Mouse (Mus musculus) lung, embryonic 14.5 days (tissue): ENCODE data around the gene Prune2. TPM values are rescaled to one million over a fixed set of nuclear protein-coding genes. Genes with fewer than 3 reads are reported as not detected.

Source experiments
- ATAC-seq: fragments of 200-750 bp; cut with Nextera tagmentation; 2 replicates; pipeline ENCODE4 v1.8.0; 2017; ENCODE audit warnings: mild to moderate bottlenecking, moderate TSS enrichment, moderate library complexity; ENCODE audit not compliant: insufficient read depth
- DNase-seq: peaks from one replicate; pipeline ENCODE4 v3.0.0-alpha.2; 2015
- H3K27ac ChIP-seq: fragments of 300-500 bp; sonication (generic); 2 replicates; pipeline ENCODE4 v1.5.1; 2014; ENCODE audit warnings: low read depth, mild to moderate bottlenecking, moderate library complexity
- H3K27me3 ChIP-seq: fragments of 300-500 bp; sonication (generic); 2 replicates; pipeline ENCODE4 v1.6.1; 2014; ENCODE audit warnings: low read length, control low read depth; ENCODE audit not compliant: insufficient read depth
- H3K36me3 ChIP-seq: fragments of 300-500 bp; sonication (generic); 2 replicates; pipeline ENCODE4 v1.6.1; 2014; ENCODE audit warnings: control low read depth; ENCODE audit not compliant: insufficient read depth
- H3K4me1 ChIP-seq: fragments of 300-500 bp; sonication (generic); 2 replicates; pipeline ENCODE4 v1.6.1; 2014; ENCODE audit warnings: antibody characterized with exemption, control low read depth; ENCODE audit not compliant: insufficient read depth
- H3K4me2 ChIP-seq: fragments of 300-500 bp; sonication (generic); 2 replicates; pipeline ENCODE4 v1.6.1; 2014; ENCODE audit warnings: mild to moderate bottlenecking
- H3K4me3 ChIP-seq: fragments of 300-500 bp; sonication (generic); 2 replicates; pipeline ENCODE4 v1.5.1; 2014; ENCODE audit warnings: low read depth, low read length
- H3K9ac ChIP-seq: fragments of 300-500 bp; sonication (generic); 2 replicates; pipeline ENCODE4 v1.6.1; 2014
- H3K9me3 ChIP-seq: fragments of 300-500 bp; sonication (generic); 2 replicates; pipeline ENCODE4 v1.6.1; 2016; ENCODE audit warnings: low read depth, low read length, control low read depth
- CTCF ChIP-seq: IDR thresholded peaks from 2 replicates; pipeline ENCODE4 v1.5.1; 2016; ENCODE audit warnings: antibody characterized with exemption, low read depth
- WGBS: fragments of 180-500 bp; shearing (Covaris S2); extraction: QIAGEN DNeasy Blood & Tissue Kit; methylation state at CpG from one replicate; pipeline ENCODE4 v1.1.7; 2014; 5-methylcytosine and 5-hydroxymethylcytosine counted together
- polyA plus RNA-seq: library from polyadenylated mRNA; unstranded; fragments of >200 nt; fragmentation: Nextera tagmentation; extraction: Ambion mirVana; gene quantifications from 2 replicates; pipeline ENCODE4 v1.2.1, GENCODE M21; 2014

The Prune2 gene
- polyA plus RNA-seq, 1 experiment from 2014 or later: 1.4 TPM

GRCm38 (mm10) chr19:16994260-16994659 is 38.3 kb downstream of the Prune2 start:
- no peak for ATAC-seq
- Histone ChIP-seq H3K4me2 (no peak overlapping the region), H3K27me3 (no peaks in the 10 kb centered on the region), H3K9ac (no peak overlapping the region), H3K4me1 (no peaks in the 10 kb centered on the region), H3K36me3 (no peaks in the 10 kb centered on the region), H3K9me3 (no peaks in the 10 kb centered on the region), H3K4me3 (no peak overlapping the region), H3K27ac (no peak overlapping the region)
- no peak for DNase-seq
- WGBS: 75% methylated on average over 8 of the region's 8 CpGs
- TF ChIP-seq CTCF: no peak

- Histone ChIP-seq H3K4me3 (no peak overlapping the region), H3K4me1 (no peaks in the 10 kb centered on the region), H3K36me3 (no peaks in the 10 kb centered on the region), H3K9me3 (no peaks in the 10 kb centered on the region), H3K27me3 (no peaks in the 10 kb centered on the region), H3K9ac (no peak overlapping the region), H3K27ac (no peak overlapping the region), H3K4me2 (no peak overlapping the region)
- 73% methylated on average over 7 of the region's 7 CpGs for WGBS
- DNase-seq: no peak
- ATAC-seq: no peak
- no peak for TF ChIP-seq CTCF
Measured at GRCm38 (mm10) chr19:16997915-16998314, 42.0 kb downstream of the Prune2 start.

GRCm38 (mm10) chr19:17006220-17006907 is 50.4 kb downstream of the Prune2 start:
- no peak overlapping the region for H3K4me3 ChIP-seq

GRCm38 (mm10) chr19:17011261-17011995 is 55.5 kb downstream of the Prune2 start:
- Histone ChIP-seq H3K9me3 (no peaks in the 10 kb centered on the region), H3K4me1 (0 out of 2 replicates have a peak, but pooled peaks cover 2% of the 10 kb centered on the region), H3K4me2 (no peak overlapping the region), H3K36me3 (no peaks in the 10 kb centered on the region), H3K4me3 (no peak overlapping the region), H3K27me3 (no peaks in the 10 kb centered on the region), H3K27ac (no peak overlapping the region), H3K9ac (no peak overlapping the region)
- 9% methylated on average over 6 of the region's 6 CpGs for WGBS
- TF ChIP-seq CTCF: no peak
- ATAC-seq: peak; percentile 93
- peak; percentile 81 for DNase-seq

More at GRCm38 (mm10) chr19:17006220-17006907, 50.4 kb downstream of the Prune2 start:
- no peak overlapping the region for H3K9ac ChIP-seq
- 42% methylated on average over 17 of the region's 17 CpGs for WGBS
- H3K27me3 ChIP-seq: no peaks in the 10 kb centered on the region
- no peak for DNase-seq
- no peak for TF ChIP-seq CTCF
- H3K27ac ChIP-seq: no peak overlapping the region
- no peak overlapping the region for H3K4me2 ChIP-seq
- no peaks in the 10 kb centered on the region for H3K9me3 ChIP-seq
- no peak for ATAC-seq
- H3K4me1 ChIP-seq: 0 out of 2 replicates have a peak, but pooled peaks cover 2% of the 10 kb centered on the region
- no peaks in the 10 kb centered on the region for H3K36me3 ChIP-seq

GRCm38 (mm10) chr19:17013085-17013484 is 57.2 kb downstream of the Prune2 start:
- no peaks in the 10 kb centered on the region for H3K9me3 ChIP-seq
- H3K4me3 ChIP-seq: no peak overlapping the region
- no peak for DNase-seq
- no peak overlapping the region for H3K27ac ChIP-seq
- WGBS: 51% methylated on average over 2 of the region's 2 CpGs
- no peak overlapping the region for H3K9ac ChIP-seq
- H3K27me3 ChIP-seq: no peaks in the 10 kb centered on the region
- no peaks in the 10 kb centered on the region for H3K36me3 ChIP-seq
- no peak overlapping the region for H3K4me2 ChIP-seq
- H3K4me1 ChIP-seq: 0 out of 2 replicates have a peak, but pooled peaks cover 2% of the 10 kb centered on the region
- TF ChIP-seq CTCF: no peak
- no peak for ATAC-seq

GRCm38 (mm10) chr19:17014337-17015124 is 58.6 kb downstream of the Prune2 start:
- WGBS: 53% methylated on average over 10 of the region's 10 CpGs
- H3K36me3 ChIP-seq: no peaks in the 10 kb centered on the region
- no peak for DNase-seq
- ATAC-seq: no peak
- no peak overlapping the region for H3K27ac ChIP-seq
- no peak overlapping the region for H3K9ac ChIP-seq
- no peak for TF ChIP-seq CTCF
- H3K27me3 ChIP-seq: no peaks in the 10 kb centered on the region
- H3K4me2 ChIP-seq: no peak overlapping the region
- H3K4me3 ChIP-seq: no peak overlapping the region
- H3K4me1 ChIP-seq: 0 out of 2 replicates have a peak, but pooled peaks cover 2% of the 10 kb centered on the region
- no peaks in the 10 kb centered on the region for H3K9me3 ChIP-seq
